Mouse (Mus musculus) stomach, adult 2 months (tissue): ENCODE data around the gene Pin1rt1. TPM values are rescaled to one million over a fixed set of nuclear protein-coding genes. Genes with fewer than 3 reads are reported as not detected.

Source experiments
- polyA plus RNA-seq: library from polyadenylated mRNA; depleted of rRNA; stranded (reverse); fragments of >200 nt; gene quantifications from 2 replicates; pipeline ENCODE4 v1.2.3, GENCODE M21; 2012; rRNA removed

The Pin1rt1 gene
- not detected in 2 replicates for polyA plus RNA-seq

GRCm38 (mm10) chr2:104716279-104716678, at the start of gene Pin1rt1:
TSS of gene Pin1rt1 (minus strand) at chr2:104716379.

GRCm38 (mm10) chr2:104742741-104743064, 26.5 kb upstream of the Pin1rt1 start, which contains the start of gene Depdc7:
TSS of gene Depdc7 (minus strand) at chr2:104742878.

GRCm38 (mm10) chr2:104711585-104712485, 4.3 kb downstream of the Pin1rt1 start, which contains the start of gene Tcp11l1:
TSS of gene Tcp11l1 (minus strand) at chr2:104712169.

Other genes with a start within 250 kb of the Pin1rt1 start
- 5.7 and 6.9 TPM in 2 replicates for gene Hipk3, start 221.9 kb downstream of the Pin1rt1 start, polyA plus RNA-seq
- 1.1 and 1.4 TPM in 2 replicates for gene Cstf3, start 125.9 kb downstream of the Pin1rt1 start, polyA plus RNA-seq
- gene Tcp11l1, start 4.2 kb downstream of the Pin1rt1 start, polyA plus RNA-seq: 1.1 and 1.5 TPM in 2 replicates
- gene Depdc7, start 26.5 kb upstream of the Pin1rt1 start, polyA plus RNA-seq: 0.30 and 0.59 TPM in 2 replicates
- 0.62 and 1.0 TPM in 2 replicates for gene Qser1, start 100.4 kb upstream of the Pin1rt1 start, polyA plus RNA-seq
- gene Prrg4, start 133.5 kb upstream of the Pin1rt1 start, polyA plus RNA-seq: 0.40 and 0.67 TPM in 2 replicates
- not detected in 2 replicates for gene Ccdc73, start 151.4 kb upstream of the Pin1rt1 start, polyA plus RNA-seq